Mouse (Mus musculus) cerebellum, adult 18-20 months (tissue): ENCODE data around the gene Itga3.

Source experiments
- DNase-seq, 2 experiments: peaks; one replicate each; pipeline ENCODE4 v3.0.0; 2021

Gene Itga3

GRCm38 (mm10) chr11:95001584-95002347 lies 74.8 kb downstream of the Itga3 start:
- peak in 1 of 2 experiments; percentile 16 for DNase-seq

- DNase-seq: peak; percentile 86 to 91
Measured at GRCm38 (mm10) chr11:95001058-95001457, 75.5 kb downstream of the Itga3 start.

GRCm38 (mm10) chr11:95000548-95000947 lies 76.1 kb downstream of the Itga3 start:
- DNase-seq: peak; percentile 49 to 55

- no peak for DNase-seq
Measured at GRCm38 (mm10) chr11:95000128-95000527, 76.5 kb downstream of the Itga3 start.

GRCm38 (mm10) chr11:94998041-94998531 lies 78.5 kb downstream of the Itga3 start:
- DNase-seq: peak; percentile 46 to 58

- no peak for DNase-seq
Measured at GRCm38 (mm10) chr11:94997596-94997995, 79.0 kb downstream of the Itga3 start.

GRCm38 (mm10) chr11:94996984-94997383 lies 79.6 kb downstream of the Itga3 start:
- no peak for DNase-seq

GRCm38 (mm10) chr11:94996101-94996500 lies 80.5 kb downstream of the Itga3 start:
- DNase-seq: no peak

GRCm38 (mm10) chr11:94994947-94995772 lies 81.4 kb downstream of the Itga3 start:
- no peak for DNase-seq
